Mouse (Mus musculus): ENCODE results near the gene Fhl2. TPM values are rescaled to one million over a fixed set of nuclear protein-coding genes. Genes with fewer than 3 reads are reported as not detected.

The Fhl2 gene
- total RNA-seq, 2 experiments from 2014 or later: 53.9 to 54.4 TPM

DNA sequence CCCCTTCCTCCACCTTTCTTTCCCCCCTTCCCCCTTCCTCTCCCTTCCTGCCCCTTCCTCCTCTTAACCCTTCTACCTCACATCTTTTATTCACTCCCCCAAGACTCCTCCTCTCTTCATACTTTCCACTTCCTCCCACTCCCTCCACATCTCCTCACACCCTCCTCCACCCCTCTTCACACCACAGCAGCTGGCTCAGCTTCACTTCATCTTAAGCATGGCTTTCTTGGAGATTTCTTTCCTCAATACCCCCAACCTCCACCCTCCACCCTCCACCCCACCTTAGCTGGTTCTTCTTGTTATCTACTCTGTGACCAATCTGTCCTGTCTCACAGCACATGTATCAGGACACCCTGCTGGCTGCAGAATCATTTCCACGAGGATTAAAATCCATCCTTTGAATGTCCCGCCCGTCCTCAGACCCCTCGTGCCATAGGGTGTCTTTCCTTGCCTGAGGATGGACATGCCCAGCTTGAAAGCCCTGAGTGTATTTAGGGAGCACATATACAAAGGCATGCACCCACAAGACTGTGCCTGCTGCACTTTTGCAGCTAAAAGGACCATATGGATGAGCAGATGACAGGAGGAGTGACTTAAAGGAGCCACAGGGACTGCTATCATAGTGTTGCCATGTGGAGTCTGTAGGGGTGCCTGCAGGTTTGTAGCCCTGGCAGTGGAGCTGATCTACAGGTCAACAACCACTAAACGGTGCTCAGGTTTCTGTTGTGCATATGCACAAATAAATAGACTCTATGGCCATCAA is 66.4 kb downstream of the Fhl2 start:
- intact Hi-C loops (cut with DNase I): loop anchor here (10.0 kb wide), 1 partner anchor 334 kb away; no protein-coding TSS in a partner anchor
- DNase-seq (ENCODE audit: low spot score in 2 of 2): peak in 1 of 2 experiments; percentile 74

DNA sequence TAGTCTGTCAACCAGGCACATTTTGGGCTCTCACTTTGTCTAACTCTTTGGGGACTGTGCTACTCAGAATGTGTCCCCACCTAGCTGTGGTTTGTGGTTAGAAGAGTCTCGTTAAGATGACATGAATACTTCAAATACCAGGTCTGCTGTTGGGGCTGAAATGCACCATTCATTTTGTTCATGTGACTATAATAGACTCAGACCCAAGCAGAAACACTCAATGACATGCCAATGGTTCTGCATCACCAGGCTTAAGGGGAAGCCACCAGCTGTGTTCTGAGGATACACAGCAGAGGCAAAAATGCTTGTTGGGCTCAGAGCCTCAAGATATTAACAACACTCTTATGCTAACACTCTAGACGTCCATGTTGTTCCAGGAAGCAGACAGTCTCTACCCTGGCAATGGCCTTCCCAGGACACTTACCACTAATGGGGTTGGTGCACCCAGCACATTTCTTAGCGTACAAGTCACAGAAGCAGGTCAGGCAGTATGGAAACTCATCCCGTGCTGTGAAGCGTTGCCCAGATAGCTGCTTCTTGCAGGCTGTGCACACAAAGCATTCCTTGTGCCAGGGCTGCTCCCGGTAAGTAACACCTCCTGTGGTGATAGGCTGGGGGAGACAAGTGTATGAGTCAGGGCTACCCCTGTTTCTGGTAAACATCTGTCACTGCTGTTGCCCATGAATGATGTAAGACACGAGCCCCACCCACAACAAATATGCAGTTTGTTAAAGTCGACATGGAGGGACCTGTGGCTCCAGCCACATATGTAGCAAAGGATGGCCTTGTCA is 68.8 kb downstream of the Fhl2 start:
- DNase-seq (ENCODE audit: low spot score in 2 of 2): no peak
- intact Hi-C loops (cut with DNase I): no loop called here

DNA sequence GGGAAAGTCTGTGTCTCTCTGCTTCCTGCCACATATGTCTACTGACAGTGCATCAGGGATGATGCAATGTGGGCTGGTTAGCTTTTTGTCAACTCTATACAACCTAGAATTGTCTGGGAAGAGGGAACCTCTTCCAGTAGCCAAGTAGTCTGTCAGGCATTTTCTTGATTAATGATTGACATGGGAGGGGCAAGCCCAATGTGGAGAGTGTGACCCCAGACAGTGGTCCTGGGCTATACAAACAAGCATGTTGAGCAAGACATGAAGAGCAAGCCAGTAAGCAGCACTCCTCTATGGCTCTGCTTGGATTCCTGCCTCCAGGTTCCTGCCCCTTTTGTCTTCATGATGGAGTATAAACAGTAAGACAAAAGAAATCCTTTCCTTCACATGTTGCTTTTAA is 69.6 kb downstream of the Fhl2 start:
- DNase-seq (ENCODE audit: low spot score in 2 of 2): no peak

GRCm38 (mm10) chr1:43124726-43125125 is 72.1 kb downstream of the Fhl2 start:
- no peak for DNase-seq (ENCODE audit: low spot score in 2 of 2)
- intact Hi-C loops (cut with DNase I): no loop called here

More for the DNA sequence above, 69.6 kb downstream of the Fhl2 start:
- intact Hi-C loops (cut with DNase I): no loop called here

DNA sequence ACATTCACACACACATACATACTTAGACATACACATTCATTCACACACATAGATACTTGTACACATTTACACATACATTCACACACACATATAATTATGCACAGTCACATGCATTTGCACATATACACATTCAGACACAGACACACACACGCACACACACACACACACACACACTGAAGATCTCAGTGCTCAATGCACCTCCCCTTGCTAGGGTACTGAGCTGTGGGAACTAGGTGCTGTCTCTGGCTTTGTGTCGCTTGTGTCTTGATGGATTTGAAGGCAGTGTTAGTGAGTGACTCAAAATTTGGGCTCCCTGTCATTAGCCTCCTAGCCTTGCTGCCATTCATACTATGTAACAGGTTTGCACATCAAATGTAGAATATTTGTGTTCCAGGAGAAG is 74.2 kb downstream of the Fhl2 start:
- intact Hi-C loops (cut with DNase I): no loop called here
- no peak for DNase-seq (ENCODE audit: low spot score in 2 of 2)

- intact Hi-C loops (cut with DNase I): no loop called here
- no peak for DNase-seq (ENCODE audit: low spot score in 2 of 2)
Observed at GRCm38 (mm10) chr1:43120950-43121349, 75.8 kb downstream of the Fhl2 start.

DNA sequence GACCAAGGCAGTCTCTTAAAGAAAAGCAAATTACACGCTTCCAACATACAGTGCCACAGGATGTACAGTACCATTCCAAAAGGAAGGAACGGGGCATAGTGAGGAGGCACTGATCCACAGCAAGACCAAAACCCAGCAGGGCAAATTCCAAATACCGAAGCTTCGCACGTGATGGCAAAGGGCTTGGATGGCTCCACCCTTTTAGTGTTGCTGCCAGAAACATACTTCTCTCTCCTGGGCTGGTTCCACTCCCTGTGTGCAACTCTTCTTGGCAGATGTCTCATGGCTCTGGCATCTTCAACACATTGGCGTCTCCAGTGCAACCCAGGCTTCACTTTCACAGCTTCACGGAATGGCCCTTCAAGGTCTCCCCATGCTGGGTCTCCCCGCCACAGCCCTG is 79.3 kb downstream of the Fhl2 start:
- no peak for DNase-seq (ENCODE audit: low spot score in 2 of 2)
- intact Hi-C loops (cut with DNase I): loop anchor here (10.0 kb wide), 1 partner anchor 627 kb away; no protein-coding TSS in a partner anchor

DNA sequence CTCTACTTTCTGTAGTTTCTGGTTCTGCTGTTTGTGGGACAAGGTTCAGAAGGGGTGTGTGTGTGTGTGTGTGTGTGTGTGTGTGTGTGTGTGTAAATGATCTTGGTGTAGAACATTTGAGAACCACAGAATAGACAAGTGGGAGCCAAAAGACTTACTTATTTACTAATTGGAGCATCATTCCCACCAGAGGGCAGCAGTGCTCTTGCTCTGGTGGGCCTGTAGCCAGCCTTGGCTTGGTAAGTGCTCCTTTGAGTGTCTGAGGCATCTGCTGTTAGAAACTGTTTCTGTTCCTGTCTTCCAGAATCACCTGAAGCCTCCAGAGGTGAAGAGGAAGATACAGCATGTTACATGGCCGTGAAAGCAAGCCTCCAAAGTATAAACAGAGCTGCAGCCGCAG is 83.9 kb downstream of the Fhl2 start:
- DNase-seq (ENCODE audit: low spot score in 2 of 2): peak; percentile 75 to 84
- intact Hi-C loops (cut with DNase I): loop anchor here (1.0 to 10.0 kb wide), 2 partner anchors 151 to 632 kb away; no protein-coding TSS in a partner anchor

- intact Hi-C loops (cut with DNase I): loop anchor here (2.0 to 10.0 kb wide), 2 partner anchors 196 to 634 kb away; no protein-coding TSS in a partner anchor
- DNase-seq (ENCODE audit: low spot score in 2 of 2): no peak
Observed at GRCm38 (mm10) chr1:43110556-43110955, 86.2 kb downstream of the Fhl2 start.

DNA sequence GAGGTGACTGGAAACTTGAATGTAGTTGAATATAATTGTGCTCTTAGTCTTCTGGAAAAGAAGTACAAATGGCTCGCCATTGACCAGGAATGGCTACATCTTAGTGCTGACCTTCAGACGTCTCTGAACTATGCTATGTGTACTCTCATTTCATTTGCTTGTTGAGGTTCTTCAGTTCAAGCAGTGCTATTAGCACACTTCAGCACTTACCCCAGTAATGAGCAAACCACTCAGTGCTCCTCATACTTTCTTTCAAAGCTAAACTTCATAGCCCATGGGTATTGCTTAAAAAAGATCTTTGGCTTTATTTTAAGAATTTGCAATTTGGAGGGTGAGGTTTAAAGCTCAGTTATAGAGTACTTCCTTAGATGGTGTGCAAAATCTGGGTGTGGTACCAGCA is 88.1 kb downstream of the Fhl2 start:
- intact Hi-C loops (cut with DNase I): no loop called here
- no peak for DNase-seq (ENCODE audit: low spot score in 2 of 2)

GRCm38 (mm10) chr1:43098031-43098984 is 98.5 kb downstream of the Fhl2 start, which contains the start of the genes Tgfbrap1 and AI597479:
Gene Tgfbrap1 (minus strand): TSS chr1:43098637.
Gene AI597479 (plus strand): TSS chr1:43098710.
- intact Hi-C loops (cut with DNase I): loop anchor here (10.0 kb wide), 1 partner anchor 726 kb away; the partner anchor contains the start of gene Uxs1
- DNase-seq (ENCODE audit: low spot score in 2 of 2): peak; percentile 94

- DNase-seq (ENCODE audit: low spot score in 2 of 2): no peak
- intact Hi-C loops (cut with DNase I): loop anchor here (10.0 kb wide), 1 partner anchor 731 kb away; the partner anchor contains the start of gene Uxs1
Observed at GRCm38 (mm10) chr1:43094206-43094605, 102.6 kb downstream of the Fhl2 start.

DNA sequence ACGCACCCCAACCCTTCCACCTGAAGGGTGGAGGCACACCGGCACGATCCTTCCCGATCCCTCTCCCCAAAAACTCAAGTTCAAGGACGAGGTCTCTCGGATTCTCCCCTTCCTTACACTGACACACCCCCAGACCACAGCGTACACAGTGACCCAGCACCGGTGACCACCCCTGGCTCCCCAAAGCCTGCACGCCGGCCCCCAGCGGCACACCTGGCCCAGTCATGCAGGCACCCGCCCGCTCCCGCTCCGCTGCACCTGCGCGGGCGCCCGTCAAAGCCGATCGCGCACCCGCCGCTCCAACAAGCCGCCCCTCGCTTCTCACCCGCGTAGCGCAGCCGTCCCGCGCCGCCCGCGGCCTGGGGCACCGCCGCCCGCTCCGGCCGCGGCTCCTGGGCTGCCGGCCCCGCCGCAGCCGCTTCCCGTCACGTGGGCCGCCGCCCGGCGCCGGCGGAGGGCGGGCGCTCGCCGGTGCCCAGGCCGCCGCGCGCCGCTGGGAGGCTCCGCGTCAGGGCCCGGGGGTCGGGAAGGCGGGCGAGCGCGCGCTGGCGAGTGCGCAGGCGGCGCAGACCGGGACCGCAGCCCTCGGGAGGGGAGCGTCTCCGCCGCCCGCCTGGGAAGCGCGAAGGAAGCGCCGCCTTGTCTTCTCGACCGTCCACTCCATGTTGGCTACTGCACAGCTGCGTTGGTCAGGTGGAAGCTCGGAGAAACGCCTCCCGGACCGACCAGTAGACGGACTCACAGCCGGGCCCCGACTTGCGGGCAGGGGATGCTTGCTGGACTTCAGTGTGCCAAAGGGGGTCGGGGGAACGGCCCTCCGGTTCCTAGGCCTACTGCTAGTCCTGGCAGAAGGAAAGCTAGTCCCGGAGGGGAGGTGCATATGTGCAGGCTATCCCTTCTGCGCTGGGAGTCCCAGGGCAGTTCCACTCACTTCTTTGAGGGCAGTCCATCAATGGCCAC is 104.4 kb downstream of the Fhl2 start:
- peak; percentile 74 to 79 for DNase-seq (ENCODE audit: low spot score in 2 of 2)
- intact Hi-C loops (cut with DNase I): loop anchor here (10.0 kb wide), 1 partner anchor 732 kb away; the partner anchor contains the start of gene Uxs1

DNA sequence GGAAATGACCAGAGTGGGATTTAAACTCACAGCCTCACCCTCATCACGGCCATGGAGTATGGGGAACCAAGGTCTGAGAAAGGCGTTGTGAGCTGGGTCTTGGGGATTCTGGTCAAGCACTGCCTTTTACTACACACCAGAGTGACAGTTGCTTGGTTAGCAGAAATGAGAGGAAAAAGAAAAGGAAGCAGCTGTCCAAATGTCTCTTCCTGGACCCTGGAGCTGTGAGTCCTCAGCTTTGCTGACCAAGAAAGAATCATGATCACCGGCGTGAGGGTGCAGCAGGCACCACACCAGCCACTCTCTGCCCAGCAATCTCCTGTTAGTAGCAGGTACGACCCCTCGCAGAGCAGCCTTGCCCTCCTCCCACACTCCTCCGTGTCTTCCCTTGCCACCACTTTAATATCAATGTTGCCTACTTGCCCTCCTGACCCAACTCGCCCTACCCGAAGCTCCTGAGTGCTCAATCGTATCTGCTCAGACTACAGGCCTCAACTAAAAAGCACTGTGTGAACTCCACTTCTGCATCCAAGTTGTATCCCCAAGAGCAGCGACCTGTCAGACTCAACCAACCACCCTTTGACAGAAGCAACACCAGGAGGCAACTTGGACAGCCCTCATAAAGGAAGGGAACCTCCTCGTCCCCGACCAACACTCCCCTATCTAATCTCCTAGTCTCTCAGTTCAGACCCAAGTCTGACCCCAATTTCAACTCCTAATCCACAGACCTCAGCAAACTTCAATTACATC is 105.3 kb downstream of the Fhl2 start:
- intact Hi-C loops (cut with DNase I): loop anchor here (10.0 kb wide), 1 partner anchor 733 kb away; the partner anchor contains the start of gene Uxs1

DNA sequence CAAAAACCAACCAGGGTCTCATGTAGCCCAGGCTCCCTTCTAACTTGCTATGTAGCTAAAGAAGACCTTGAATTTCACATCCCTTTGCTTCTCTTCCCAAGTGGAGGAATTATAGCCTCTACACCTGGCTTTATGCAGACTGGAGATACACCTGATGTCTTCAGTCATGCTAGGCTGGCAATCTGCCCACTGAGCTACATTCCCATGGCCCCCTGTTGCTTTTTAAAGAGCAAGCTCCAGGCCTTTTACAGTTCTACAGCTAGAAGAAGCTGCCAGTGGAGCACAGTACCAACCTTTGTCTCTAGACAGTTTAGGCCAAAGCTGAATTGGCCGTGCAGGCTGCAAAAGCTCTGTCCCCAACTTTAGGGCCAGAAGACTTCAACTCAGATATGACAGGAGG is 106.4 kb downstream of the Fhl2 start:
- intact Hi-C loops (cut with DNase I): loop anchor here (10.0 kb wide), 1 partner anchor 734 kb away; the partner anchor contains the start of gene Uxs1
- DNase-seq (ENCODE audit: low spot score in 2 of 2): no peak

More for the DNA sequence above, 105.3 kb downstream of the Fhl2 start:
- peak in 1 of 2 experiments; percentile 6 for DNase-seq (ENCODE audit: low spot score in 2 of 2)

DNA sequence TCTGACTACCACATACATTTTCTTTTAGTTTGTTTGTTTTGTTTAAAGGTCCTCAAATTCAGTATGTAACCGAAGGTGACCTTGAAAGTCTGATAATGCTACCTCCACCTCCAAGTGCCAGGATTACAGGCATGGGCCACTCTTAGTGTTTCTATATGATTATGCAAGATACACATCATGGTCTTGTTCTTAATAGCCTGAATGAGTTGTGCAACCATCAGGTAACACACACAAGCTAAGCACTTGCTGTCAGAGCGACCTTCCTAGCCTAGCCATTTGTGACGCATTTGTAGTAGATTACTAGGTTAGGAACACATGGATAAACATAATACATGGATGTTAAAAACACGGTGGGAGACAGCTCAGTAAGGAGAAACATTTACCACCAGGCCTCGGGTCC is 113.8 kb downstream of the Fhl2 start:
- intact Hi-C loops (cut with DNase I): no loop called here
- DNase-seq (ENCODE audit: low spot score in 2 of 2): no peak

- intact Hi-C loops (cut with DNase I): no loop called here
- DNase-seq (ENCODE audit: low spot score in 2 of 2): no peak
Observed at GRCm38 (mm10) chr1:43078124-43078523, 118.7 kb downstream of the Fhl2 start.
